Mouse (Mus musculus) ES-Bruce4 (cell line): ENCODE measurements around the gene Gm5580. TPM values are rescaled to one million over a fixed set of nuclear protein-coding genes. Genes with fewer than 3 reads are reported as not detected.
"Not testable (repeated sequence)": the region's sequence is repeated elsewhere in the genome, so short reads cannot be mapped to it uniquely, and the experiment has no call there.

Experiments used
- H3K27ac ChIP-seq: 2 replicates; pipeline ENCODE4 v1.5.1; 2012; ENCODE audit warnings: low read length, inconsistent platforms; ENCODE audit not compliant: insufficient read depth
- H3K27me3 ChIP-seq: 2 replicates; pipeline ENCODE4 v1.6.1; 2012; ENCODE audit warnings: mild to moderate bottlenecking, low read length, inconsistent platforms; ENCODE audit not compliant: control insufficient read depth, poor library complexity, insufficient read depth, severe bottlenecking
- H3K36me3 ChIP-seq: 2 replicates; pipeline ENCODE4 v1.6.1; 2012; ENCODE audit warnings: inconsistent platforms, mild to moderate bottlenecking, low read length, moderate library complexity; ENCODE audit not compliant: control insufficient read depth, poor library complexity, insufficient read depth, severe bottlenecking
- H3K4me1 ChIP-seq: one replicate; pipeline ENCODE4 v1.8.1; 2011; ENCODE audit warnings: low read length; ENCODE audit not compliant: control insufficient read depth, insufficient read depth
- H3K4me3 ChIP-seq: 2 replicates; pipeline ENCODE4 v1.5.1; 2011; ENCODE audit warnings: low read depth, mild to moderate bottlenecking, low read length
- H3K9ac ChIP-seq: 2 replicates; pipeline ENCODE4 v1.6.1; 2012; ENCODE audit warnings: low read depth, mild to moderate bottlenecking, inconsistent platforms; ENCODE audit not compliant: poor library complexity, severe bottlenecking
- H3K9me3 ChIP-seq: replicated peaks from 2 replicates; pipeline ENCODE4 v1.6.1; 2012; ENCODE audit warnings: mild to moderate bottlenecking, low read length, inconsistent platforms; ENCODE audit not compliant: control insufficient read depth, poor library complexity, insufficient read depth, severe bottlenecking
- CTCF ChIP-seq: IDR thresholded peaks from one replicate; pipeline ENCODE4 v1.8.1; 2011; ENCODE audit warnings: low read depth, low read length
- EP300 ChIP-seq: IDR thresholded peaks from 2 replicates; pipeline ENCODE4 v1.6.1; 2011; ENCODE audit warnings: low read depth, low read length; ENCODE audit not compliant: insufficient read depth
- POLR2A ChIP-seq: IDR thresholded peaks from one replicate; pipeline ENCODE4 v1.8.1; 2011; ENCODE audit warnings: low read length; ENCODE audit not compliant: insufficient read depth
- polyA plus RNA-seq: library from polyadenylated mRNA; stranded (reverse); fragments of >200 nt; gene quantifications from 2 replicates; pipeline ENCODE4 v1.2.4, GENCODE M21; 2011; ENCODE audit warnings: low read depth; ENCODE audit not compliant: missing spikeins, insufficient read depth, insufficient read length

Gm5580 gene
- polyA plus RNA-seq, 1 experiment: not detected

DNA sequence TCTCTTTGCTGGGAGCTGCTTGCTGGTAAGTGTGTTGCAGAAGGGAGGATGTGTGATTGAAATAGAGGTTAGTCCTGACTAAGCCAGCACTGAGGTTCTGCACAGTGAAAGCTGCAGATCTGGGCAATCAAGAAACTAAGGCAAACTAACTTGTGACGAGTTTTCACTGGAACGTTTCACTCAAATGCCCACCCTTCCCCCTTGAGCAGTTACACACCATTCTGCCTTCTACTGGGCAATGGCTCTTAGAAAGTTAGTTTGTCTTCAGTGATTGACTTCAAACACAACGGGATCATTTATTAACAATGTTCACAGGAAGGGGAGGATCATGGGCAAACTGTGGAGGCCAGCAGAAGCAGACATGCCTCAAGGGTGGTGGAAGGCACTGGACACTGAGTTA lies 4.0 kb downstream of the Gm5580 start:
- Histone ChIP-seq H3K27ac (no peak overlapping the region), H3K9ac (no peak overlapping the region), H3K27me3 (no peaks in the 10 kb centered on the region), H3K4me1 (no peaks in the 10 kb centered on the region), H3K9me3 (no peaks in the 10 kb centered on the region), H3K4me3 (no peak overlapping the region), H3K36me3 (no peaks in the 10 kb centered on the region)
- TF ChIP-seq CTCF: no peak

DNA sequence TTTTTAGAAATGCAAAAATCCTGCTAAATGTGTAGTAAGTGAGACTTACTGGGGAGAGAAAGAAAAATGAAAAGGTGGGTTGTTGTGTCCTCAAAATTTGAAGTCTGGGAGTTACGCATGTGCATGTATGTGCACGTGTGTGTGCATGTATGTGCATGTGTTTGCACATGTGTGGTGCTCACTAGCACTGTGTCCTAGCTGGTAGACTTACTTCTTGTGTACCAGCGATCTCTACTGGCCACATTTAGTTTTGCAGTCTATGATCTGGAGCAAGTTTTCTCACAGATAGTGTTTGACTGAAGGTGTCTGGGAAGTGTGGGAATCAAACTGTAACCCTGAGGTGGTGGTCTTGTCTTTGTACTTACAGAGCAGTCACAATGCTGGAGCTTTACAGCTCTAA lies 18.9 kb downstream of the Gm5580 start:
- Histone ChIP-seq H3K27ac (no peak overlapping the region), H3K9ac (no peak overlapping the region), H3K4me1 (no peaks in the 10 kb centered on the region), H3K27me3 (no peaks in the 10 kb centered on the region), H3K36me3 (no peaks in the 10 kb centered on the region), H3K9me3 (no peaks in the 10 kb centered on the region), H3K4me3 (no peak overlapping the region)
- TF ChIP-seq CTCF: peak; percentile 10
- no peak for TF ChIP-seq POLR2A
- TF ChIP-seq EP300: no peak

DNA sequence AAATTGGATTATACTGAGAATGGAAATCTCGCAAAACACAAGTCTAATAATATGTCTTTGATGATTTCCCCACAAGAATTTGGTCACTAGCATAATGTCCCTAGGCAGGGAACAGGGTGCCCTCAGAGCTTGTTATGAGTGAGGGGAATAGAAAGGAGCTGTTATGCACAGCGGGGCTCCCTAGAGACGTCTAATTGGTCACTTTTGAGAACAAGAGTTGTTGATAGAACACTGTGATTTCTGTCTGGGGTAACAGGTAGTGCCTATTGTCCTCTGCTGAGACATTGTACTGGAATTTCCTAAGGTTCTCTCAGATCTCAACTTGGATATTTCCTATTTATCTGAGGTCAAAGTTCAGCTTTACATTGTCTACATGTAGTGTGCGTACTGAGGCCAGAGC lies 33.2 kb downstream of the Gm5580 start, which contains the start of gene Olfr215:
Gene Olfr215 (minus strand): TSS at position 101 of the 400 bp plus-strand sequence.
- Histone ChIP-seq H3K4me3 (no peak within 1 kb of the TSS), H3K27ac (no peak within 1 kb of the TSS), H3K36me3 (no peaks in the 10 kb centered on the region), H3K4me1 (no peaks in the 10 kb centered on the region), H3K9me3 (no peaks in the 10 kb centered on the region), H3K9ac (no peak within 1 kb of the TSS), H3K27me3 (no peaks in the 10 kb centered on the region)
- TF ChIP-seq POLR2A (no peak), EP300 (no peak), CTCF (no peak)

DNA sequence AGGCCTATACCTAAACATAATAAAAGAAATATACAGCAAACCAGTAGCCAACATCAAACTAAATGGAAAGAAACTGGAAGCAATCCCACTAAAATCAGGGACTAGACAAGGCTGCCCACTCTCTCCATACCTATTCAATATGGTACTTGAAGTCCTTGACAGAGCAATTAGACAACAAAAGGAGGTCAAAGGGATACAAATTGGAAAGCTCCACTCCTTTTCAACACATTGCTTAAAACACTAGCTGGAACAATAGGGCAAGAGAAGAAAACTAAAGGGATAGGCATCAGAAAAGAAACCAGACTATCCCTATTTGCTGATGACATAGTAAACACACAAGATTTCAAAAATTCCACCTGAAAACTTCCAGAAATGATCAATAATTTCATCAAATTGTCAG lies 50.0 kb downstream of the Gm5580 start:
- H3K4me1 ChIP-seq, H3K27ac ChIP-seq, H3K36me3 ChIP-seq, H3K9ac ChIP-seq, H3K4me3 ChIP-seq, H3K27me3 ChIP-seq, H3K9me3 ChIP-seq: not testable (repeated sequence)

Other genes starting within 250 kb of the Gm5580 start
- gene March8, start 213.1 kb upstream of the Gm5580 start, polyA plus RNA-seq: 29.0 and 34.1 TPM in 2 replicates
- gene Alox5, start 90.0 kb upstream of the Gm5580 start, polyA plus RNA-seq: 5.6 and 6.5 TPM in 2 replicates
- gene Olfr211, start 62.0 kb upstream of the Gm5580 start, polyA plus RNA-seq: not detected in 2 replicates
- gene Olfr212, start 44.6 kb upstream of the Gm5580 start, polyA plus RNA-seq: not detected in 2 replicates
- gene Olfr213, start 12.7 kb upstream of the Gm5580 start, polyA plus RNA-seq: not detected in 2 replicates
- gene Olfr214, start 3.1 kb downstream of the Gm5580 start, polyA plus RNA-seq: not detected in 2 replicates
- not detected in 2 replicates for gene Olfr215, start 33.1 kb downstream of the Gm5580 start, polyA plus RNA-seq
- gene Zfp422, start 77.9 kb downstream of the Gm5580 start, polyA plus RNA-seq: 15.0 and 18.9 TPM in 2 replicates
- not detected in 2 replicates for gene Depp1, start 99.5 kb downstream of the Gm5580 start, polyA plus RNA-seq
- 2.9 and 4.1 TPM in 2 replicates for gene Rassf4, start 122.8 kb downstream of the Gm5580 start, polyA plus RNA-seq
- gene Tmem72, start 165.8 kb downstream of the Gm5580 start, polyA plus RNA-seq: 0.05 and 0.07 TPM in 2 replicates